Mouse (Mus musculus): ENCODE measurements at regions not wholly inside any gene's neighbourhood (a gene's known extent, or its start where the extent isn't known, plus 50 kb on each side); places are given as distances from the start of the nearest gene placed in this dataset.

DNA sequence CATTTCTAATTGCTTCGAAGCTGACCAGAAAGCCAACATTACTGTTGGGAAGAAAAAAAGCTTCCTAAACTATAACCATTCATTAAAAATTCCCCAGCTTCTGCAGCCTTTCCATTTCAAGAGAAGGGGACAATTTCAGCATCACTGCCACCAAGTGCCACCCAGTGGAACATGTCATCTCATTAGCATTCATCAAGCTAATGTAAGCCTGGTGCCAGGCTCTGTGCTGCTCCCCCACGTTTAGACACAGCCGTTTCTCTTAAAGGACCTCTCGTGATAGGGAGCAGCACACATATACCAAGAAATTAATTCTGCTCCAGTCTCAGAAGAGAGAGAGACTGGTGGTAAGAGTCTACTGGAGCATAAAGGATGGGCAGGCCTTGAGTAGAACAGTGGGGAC is 409.1 kb upstream of the Gm10131 start:
- no peak for TF ChIP-seq POLR2AphosphoS2 (IDR thresholded peaks at IDR 0.05; ENCODE audit: low read length)
- no peak for TF ChIP-seq CTCF (IDR thresholded peaks at IDR 0.05 in 2 of 3, conservative IDR thresholded peaks at IDR 0.05 in 1 of 3; ENCODE audit: control insufficient read depth in 1 of 3, insufficient read depth in 1 of 3, low read depth in 2 of 3, low read length in 3 of 3, poor library complexity in 1 of 3, severe bottlenecking in 1 of 3)
- TF ChIP-seq CHD2 (IDR thresholded peaks at IDR 0.05; ENCODE audit: low read length) = no peak
- no peak for TF ChIP-seq EP300 (IDR thresholded peaks at IDR 0.05; ENCODE audit: low read depth in 1 of 2, low read length in 2 of 2)
- TF ChIP-seq HCFC1 (IDR thresholded peaks at IDR 0.05; ENCODE audit: low read depth, low read length) = no peak
- TF ChIP-seq SMC3 (IDR thresholded peaks at IDR 0.05; ENCODE audit: low read depth, low read length) = no peak
- TF ChIP-seq MXI1 (IDR thresholded peaks at IDR 0.05; ENCODE audit: low read depth, low read length) = no peak
- no peak for TF ChIP-seq POLR2A (IDR thresholded peaks at IDR 0.05; ENCODE audit: control insufficient read depth in 1 of 2, insufficient read depth in 1 of 2, low read depth in 1 of 2, low read length in 2 of 2, poor library complexity in 1 of 2)
- TF ChIP-seq TBP (IDR thresholded peaks at IDR 0.05; ENCODE audit: low read depth, low read length) = no peak
- TF ChIP-seq RCOR1 (IDR thresholded peaks at IDR 0.05; ENCODE audit: low read depth, low read length) = no peak
- TF ChIP-seq MAX (IDR thresholded peaks at IDR 0.05; ENCODE audit: low read length) = no peak
- TF ChIP-seq POLR2AphosphoS5 (IDR thresholded peaks at IDR 0.05; ENCODE audit: borderline replicate concordance, low read depth, low read length) = no peak
- TF ChIP-seq USF2 (IDR thresholded peaks at IDR 0.05; ENCODE audit: borderline replicate concordance in 1 of 2, insufficient read depth in 1 of 2, low read depth in 1 of 2, low read length in 2 of 2) = no peak

Data from MEL (cell line).